In genomic region chr6:72428036-72428435, GRCm38 (mm10) we compare ENCODE assay signal across 8 mouse cellular contexts. TPM values are rescaled to one million over a fixed set of nuclear protein-coding genes. Genes with fewer than 3 reads are reported as not detected.
DNase-seq lines count a peak whose midpoint lies in the region; ATAC-seq lines count a peak whose summit lies in the region.

No protein-coding gene starts in this region.

- ATAC-seq in hindbrain, embryonic 13.5 days (ENCODE audit: low FRiP score) = peak; percentile 87

- no peaks in the 10 kb centered on the region for H3K9me3 ChIP-seq in hindbrain, embryonic 13.5 days

- peak; percentile 76 for DNase-seq in MN1 (ENCODE audit: low spot score)
- DNase-seq in cerebellum, adult 9-11 months = peak; percentile 61
- DNase-seq in frontal cortex, postnatal 25 days (ENCODE audit: low spot score in 2 of 2) = peak; percentile 71 to 74
- peak; percentile 69 to 84 for DNase-seq in layer of hippocampus, postnatal 14 days (ENCODE audit: low spot score in 2 of 2)
- peak; percentile 86 for DNase-seq in lung, postnatal 10 days
- DNase-seq in retina, adult 2 months (ENCODE audit: low read depth, low spot score) = peak; percentile 63
- DNase-seq in thymus, postnatal 14 days = peak; percentile 82

- 33% methylated on average over 8 of the region's 8 CpGs for WGBS in hindbrain, embryonic 13.5 days

- no peaks in the 10 kb centered on the region for H3K27me3 ChIP-seq in hindbrain, embryonic 13.5 days

- H3K9ac ChIP-seq in hindbrain, embryonic 13.5 days = no peak overlapping the region

- H3K27ac ChIP-seq in hindbrain, embryonic 13.5 days = peak overlapping the region; percentile 40; the same call in 1 of the 2 replicates

- peaks cover 86% of the 10 kb centered on the region for H3K36me3 ChIP-seq in hindbrain, embryonic 13.5 days

- H3K4me3 ChIP-seq in hindbrain, embryonic 13.5 days = no peak overlapping the region

- H3K4me1 ChIP-seq in hindbrain, embryonic 13.5 days (replicated peaks) = peaks cover 4% of the 10 kb centered on the region; the same call in 1 of the 2 replicates

- H3K4me2 ChIP-seq in hindbrain, embryonic 13.5 days = no peak overlapping the region

RNA-seq across cellular contexts. Expression of gene Mat2a, which starts 11.3 kb away (rescaled TPM):
- 388 and 410 TPM in 2 replicates for polyA plus RNA-seq in hindbrain, embryonic 13.5 days (2015; fragmentation: Nextera tagmentation; extraction: Ambion mirVana)
- total RNA-seq in layer of hippocampus, postnatal 14 days (2021) = 100 to 1,000 TPM; 176 to 196 TPM

RNA-seq across cellular contexts. Expression of gene Ggcx, which starts 13.9 kb away (rescaled TPM):
- 15.3 and 19.4 TPM in 2 replicates for polyA plus RNA-seq in hindbrain, embryonic 13.5 days (2015; fragmentation: Nextera tagmentation; extraction: Ambion mirVana)
- 10 to 100 TPM; 21.0 to 22.1 TPM for total RNA-seq in layer of hippocampus, postnatal 14 days (2021)

RNA-seq across cellular contexts. Expression of gene Vamp8, which starts 37.5 kb away (rescaled TPM):
- 25.9 and 29.4 TPM in 2 replicates for polyA plus RNA-seq in hindbrain, embryonic 13.5 days (2015; fragmentation: Nextera tagmentation; extraction: Ambion mirVana)
- total RNA-seq in layer of hippocampus, postnatal 14 days (2021) = 10 to 100 TPM; 11.4 to 15.3 TPM

RNA-seq across cellular contexts. Expression of gene Vamp5, which starts 47.8 kb away (rescaled TPM):
- polyA plus RNA-seq in hindbrain, embryonic 13.5 days (2015; fragmentation: Nextera tagmentation; extraction: Ambion mirVana) = 18.8 and 20.8 TPM in 2 replicates
- total RNA-seq in layer of hippocampus, postnatal 14 days (2021) = 1 to 10 TPM; 3.7 to 4.2 TPM
